Mouse (Mus musculus) erythroblast, embryonic 14.5 days (primary cell): ENCODE data around the gene Stxbp2.

Experiments used
- GATA1 ChIP-seq: IDR thresholded peaks from 2 replicates; pipeline ENCODE4 v1.6.1; 2012; ENCODE audit warnings: low read length, inconsistent platforms, mixed read lengths
- TAL1 ChIP-seq: IDR thresholded peaks from 3 replicates; pipeline ENCODE4 v1.6.1; 2012; ENCODE audit warnings: low read length, inconsistent platforms, mixed read lengths

- no peak for TF ChIP-seq GATA1
- no peak for TF ChIP-seq TAL1
Measured at GRCm38 (mm10) chr8:3631478-3631875, 722 bp downstream of the Stxbp2 start.
